Mouse (Mus musculus) limb, embryonic 10.5 days (tissue): ENCODE results near the gene Hist1h2bf. TPM values are rescaled to one million over a fixed set of nuclear protein-coding genes. Genes with fewer than 3 reads are reported as not detected.
"Not testable (repeated sequence)": the region's sequence is repeated elsewhere in the genome, so short reads cannot be mapped to it uniquely, and the experiment has no call there.

Experiments
- DNase-seq: peaks from one replicate; pipeline ENCODE4 v3.0.0-alpha.2; 2017; ENCODE audit warnings: low spot score
- H3K27ac ChIP-seq: fragments of 300-500 bp; sonication (generic); 2 replicates; pipeline ENCODE4 v1.5.1; 2016; ENCODE audit warnings: mild to moderate bottlenecking
- H3K27me3 ChIP-seq: fragments of 300-500 bp; sonication (generic); 2 replicates; pipeline ENCODE4 v1.6.1; 2016; ENCODE audit warnings: low read depth, mild to moderate bottlenecking; ENCODE audit not compliant: poor library complexity, severe bottlenecking
- H3K36me3 ChIP-seq: fragments of 300-500 bp; sonication (generic); 2 replicates; pipeline ENCODE4 v1.6.1; 2016; ENCODE audit warnings: mild to moderate bottlenecking, moderate library complexity
- H3K4me1 ChIP-seq: fragments of 300-500 bp; sonication (generic); 2 replicates; pipeline ENCODE4 v1.6.1; 2016
- H3K4me3 ChIP-seq: fragments of 300-500 bp; sonication (generic); 2 replicates; pipeline ENCODE4 v1.5.1; 2016; ENCODE audit warnings: mild to moderate bottlenecking, moderate library complexity
- H3K9me3 ChIP-seq: fragments of 300-500 bp; sonication (generic); replicated peaks from 2 replicates; pipeline ENCODE4 v1.6.1; 2016; ENCODE audit warnings: mild to moderate bottlenecking
- WGBS: fragments of 180-500 bp; shearing (Covaris S2); methylation state at CpG from one replicate; pipeline ENCODE4 v1.1.7; 2016; 5-methylcytosine and 5-hydroxymethylcytosine counted together
- polyA plus RNA-seq: library from polyadenylated mRNA; unstranded; fragments of >200 nt; fragmentation: Nextera tagmentation; extraction: Ambion mirVana; gene quantifications from 2 replicates; pipeline ENCODE4 v1.2.1, GENCODE M21; 2016

Gene Hist1h2bf
- polyA plus RNA-seq, 1 experiment from 2014 or later, result 2.4 TPM

GRCm38 (mm10) chr13:23554925-23555838 lies 18.8 kb downstream of the Hist1h2bf start:
- peak overlapping the region; percentile 69 for H3K4me3 ChIP-seq
- H3K9me3 ChIP-seq, result no peaks in the 10 kb centered on the region
- H3K36me3 ChIP-seq, result no peaks in the 10 kb centered on the region
- peak overlapping the region; percentile 97 for H3K27ac ChIP-seq
- no peaks in the 10 kb centered on the region for H3K27me3 ChIP-seq
- DNase-seq, result peak; percentile 89
- H3K4me1 ChIP-seq, result peaks cover 19% of the 10 kb centered on the region
- WGBS, result under 1% methylated on average over 54 of the region's 54 CpGs

- Histone ChIP-seq H3K36me3 (no peaks in the 10 kb centered on the region), H3K27ac (peak overlapping the region; percentile 97), H3K4me3 (peak overlapping the region; percentile 69), H3K4me1 (peaks cover 19% of the 10 kb centered on the region), H3K27me3 (no peaks in the 10 kb centered on the region), H3K9me3 (no peaks in the 10 kb centered on the region)
- no peak for DNase-seq
- 27% methylated on average over 9 of the region's 9 CpGs for whole genome bisulfite sequencing
Measured at GRCm38 (mm10) chr13:23554393-23554792, 19.6 kb downstream of the Hist1h2bf start.

- Histone ChIP-seq H3K9me3 (no peaks in the 10 kb centered on the region), H3K36me3 (no peaks in the 10 kb centered on the region), H3K27ac (peak within 1 kb of the TSS; percentile 97), H3K4me3 (peak within 1 kb of the TSS; percentile 52; the same call in 1 of the 2 replicates), H3K4me1 (peaks cover 22% of the 10 kb centered on the region), H3K27me3 (no peaks in the 10 kb centered on the region)
- DNase-seq, result no peak
Measured at GRCm38 (mm10) chr13:23552962-23553361, 21.0 kb downstream of the Hist1h2bf start, which contains the start of gene Hist1h1d. Gene Hist1h1d (plus strand): TSS chr13:23553262.

GRCm38 (mm10) chr13:23551931-23552914 lies 21.8 kb downstream of the Hist1h2bf start:
- WGBS, result 61% methylated on average over 8 of the region's 8 CpGs
- H3K4me3 ChIP-seq, result peak overlapping the region; percentile 52

GRCm38 (mm10) chr13:23551146-23551834 lies 22.7 kb downstream of the Hist1h2bf start, which contains the start of gene Hist1h4f:
Gene Hist1h4f (minus strand): TSS chr13:23551648.
- peak within 1 kb of the TSS; percentile 52 for H3K4me3 ChIP-seq
- H3K9me3 ChIP-seq, H3K27me3 ChIP-seq, H3K36me3 ChIP-seq: not testable (repeated sequence)
- peak; percentile 95 for DNase-seq
- under 1% methylated on average over 47 of the region's 47 CpGs for WGBS
- peak within 1 kb of the TSS; percentile 97 for H3K27ac ChIP-seq
- peaks cover 22% of the 10 kb centered on the region for H3K4me1 ChIP-seq

More at GRCm38 (mm10) chr13:23551931-23552914, 21.8 kb downstream of the Hist1h2bf start:
- Histone ChIP-seq H3K36me3 (no peaks in the 10 kb centered on the region), H3K4me1 (peaks cover 22% of the 10 kb centered on the region), H3K27ac (peak overlapping the region; percentile 97), H3K9me3 (no peaks in the 10 kb centered on the region), H3K27me3 (no peaks in the 10 kb centered on the region)
- peak; percentile 35 for DNase-seq

- Histone ChIP-seq H3K4me1 (peaks cover 22% of the 10 kb centered on the region), H3K36me3 (no peaks in the 10 kb centered on the region), H3K27ac (peak overlapping the region; percentile 97), H3K27me3 (no peaks in the 10 kb centered on the region), H3K4me3 (peak overlapping the region; percentile 52), H3K9me3 (no peaks in the 10 kb centered on the region)
- 5% methylated on average over 3 of the region's 3 CpGs for WGBS
- peak; percentile 46 for DNase-seq
Measured at GRCm38 (mm10) chr13:23550761-23551145, 23.2 kb downstream of the Hist1h2bf start.

- Histone ChIP-seq H3K36me3 (no peaks in the 10 kb centered on the region), H3K4me3 (no peak overlapping the region; the same call in 1 of the 2 replicates), H3K4me1 (peaks cover 15% of the 10 kb centered on the region), H3K27ac (peak overlapping the region; percentile 68), H3K9me3 (no peaks in the 10 kb centered on the region), H3K27me3 (no peaks in the 10 kb centered on the region)
- 74% methylated on average over 5 of the region's 5 CpGs for WGBS
- no peak for DNase-seq
Measured at GRCm38 (mm10) chr13:23546694-23547093, 27.3 kb downstream of the Hist1h2bf start.

- not testable (repeated sequence) for H3K36me3 ChIP-seq, DNase-seq, H3K27me3 ChIP-seq, H3K9me3 ChIP-seq
- Histone ChIP-seq H3K4me3 (peak overlapping the region; percentile 57), H3K4me1 (peaks cover 10% of the 10 kb centered on the region; the same call in 1 of the 2 replicates), H3K27ac (peak overlapping the region; percentile 96)
- WGBS, result under 1% methylated on average over 13 of the region's 14 CpGs
Measured at GRCm38 (mm10) chr13:23544787-23545120, 29.2 kb downstream of the Hist1h2bf start.

- Histone ChIP-seq H3K36me3 (no peaks in the 10 kb centered on the region), H3K4me3 (peak within 1 kb of the TSS; percentile 57), H3K27me3 (no peaks in the 10 kb centered on the region), H3K4me1 (peaks cover 10% of the 10 kb centered on the region; the same call in 1 of the 2 replicates), H3K9me3 (no peaks in the 10 kb centered on the region), H3K27ac (peak within 1 kb of the TSS; percentile 96)
- DNase-seq, result peak; percentile 55
- WGBS, result 1% methylated on average over 26 of the region's 45 CpGs
Measured at GRCm38 (mm10) chr13:23543965-23544786, 29.8 kb downstream of the Hist1h2bf start, which contains the start of gene Hist1h3f. Gene Hist1h3f (plus strand): TSS chr13:23544052.

GRCm38 (mm10) chr13:23542999-23543607 lies 30.9 kb downstream of the Hist1h2bf start, which contains the start of gene Hist1h2bh:
Gene Hist1h2bh (minus strand): TSS chr13:23543392.
- peak; percentile 74 for DNase-seq
- under 1% methylated on average over 42 of the region's 42 CpGs for WGBS
- not testable (repeated sequence) for H3K36me3 ChIP-seq, H3K9me3 ChIP-seq, H3K27me3 ChIP-seq
- H3K27ac ChIP-seq, result peak within 1 kb of the TSS; percentile 96
- H3K4me3 ChIP-seq, result peak within 1 kb of the TSS; percentile 57
- H3K4me1 ChIP-seq, result peaks cover 12% of the 10 kb centered on the region
